Mouse (Mus musculus): ENCODE data around the gene Rhobtb1. TPM values are rescaled to one million over a fixed set of nuclear protein-coding genes. Genes with fewer than 3 reads are reported as not detected.

Gene Rhobtb1
- total and polyA plus RNA-seq, 2 experiments from 2014 or later: 29.9 to 38.4 TPM

GRCm38 (mm10) chr10:69313944-69314343 lies 162.7 kb downstream of the Rhobtb1 start:
- Histone ChIP-seq H3K9me3 (replicated peaks; ENCODE audit: control insufficient read depth, low read length) (no peaks in the 10 kb centered on the region), H3K9ac (replicated peaks; ENCODE audit: low read depth, low read length) (no peak overlapping the region), H3K4me2 (ENCODE audit: low read depth, low read length) (no peak overlapping the region), H3K4me1 (ENCODE audit: control insufficient read depth, insufficient read depth) (no peaks in the 10 kb centered on the region), H3K36me3 (replicated peaks; ENCODE audit: control insufficient read depth, insufficient read depth, low read length) (no peaks in the 10 kb centered on the region), H3K4me3 (ENCODE audit: low read depth, low read length) (no peak overlapping the region), H3K27me3 (ENCODE audit: control insufficient read depth, insufficient read depth, low read length) (no peaks in the 10 kb centered on the region), H3K27ac (ENCODE audit: low read depth) (no peak overlapping the region)
- TF ChIP-seq CTCF (IDR thresholded peaks at IDR 0.05; ENCODE audit: low read depth) (no peak), EP300 (IDR thresholded peaks at IDR 0.05; ENCODE audit: low read depth) (no peak)
- ATAC-seq (ENCODE audit: insufficient read depth, low read depth): no peak
- no peak for DNase-seq (ENCODE audit: low spot score)
- 71% methylated on average over 8 of the region's 8 CpGs for WGBS

GRCm38 (mm10) chr10:69318514-69318913 lies 167.3 kb downstream of the Rhobtb1 start:
- 85% methylated on average over 11 of the region's 11 CpGs for WGBS
- no peak for ATAC-seq (ENCODE audit: insufficient read depth, low read depth)
- no peaks in the 10 kb centered on the region for H3K9me3 ChIP-seq (replicated peaks; ENCODE audit: control insufficient read depth, low read length)
- no peaks in the 10 kb centered on the region for H3K36me3 ChIP-seq (replicated peaks; ENCODE audit: control insufficient read depth, insufficient read depth, low read length)
- H3K4me2 ChIP-seq (ENCODE audit: low read depth, low read length): no peak overlapping the region
- no peaks in the 10 kb centered on the region for H3K4me1 ChIP-seq (ENCODE audit: control insufficient read depth, insufficient read depth)
- no peak for TF ChIP-seq CTCF (IDR thresholded peaks at IDR 0.05; ENCODE audit: low read depth)
- TF ChIP-seq EP300 (IDR thresholded peaks at IDR 0.05; ENCODE audit: low read depth): no peak
- no peak overlapping the region for H3K27ac ChIP-seq (ENCODE audit: low read depth)
- H3K9ac ChIP-seq (replicated peaks; ENCODE audit: low read depth, low read length): no peak overlapping the region
- H3K27me3 ChIP-seq (ENCODE audit: control insufficient read depth, insufficient read depth, low read length): no peaks in the 10 kb centered on the region
- no peak overlapping the region for H3K4me3 ChIP-seq (ENCODE audit: low read depth, low read length)
- no peak for DNase-seq (ENCODE audit: low spot score)

- Histone ChIP-seq H3K9me3 (replicated peaks; ENCODE audit: control insufficient read depth, low read length) (no peaks in the 10 kb centered on the region), H3K36me3 (replicated peaks; ENCODE audit: control insufficient read depth, insufficient read depth, low read length) (no peaks in the 10 kb centered on the region), H3K9ac (replicated peaks; ENCODE audit: low read depth, low read length) (no peak overlapping the region), H3K4me1 (ENCODE audit: control insufficient read depth, insufficient read depth) (no peaks in the 10 kb centered on the region), H3K27me3 (ENCODE audit: control insufficient read depth, insufficient read depth, low read length) (no peaks in the 10 kb centered on the region), H3K4me2 (ENCODE audit: low read depth, low read length) (peak overlapping the region; percentile 46; the same call in 1 of the 2 replicates), H3K4me3 (ENCODE audit: low read depth, low read length) (peak overlapping the region; percentile 15; the same call in 1 of the 2 replicates), H3K27ac (ENCODE audit: low read depth) (no peak overlapping the region)
- peak; percentile 90 for DNase-seq (ENCODE audit: low spot score)
- no peak for TF ChIP-seq EP300 (IDR thresholded peaks at IDR 0.05; ENCODE audit: low read depth)
- peak; percentile 97 for TF ChIP-seq CTCF (IDR thresholded peaks at IDR 0.05; ENCODE audit: low read depth)
- WGBS: 40% methylated on average over 21 of the region's 21 CpGs
- ATAC-seq (ENCODE audit: insufficient read depth, low read depth): peak; percentile 77
Observed at GRCm38 (mm10) chr10:69320667-69321518, 169.7 kb downstream of the Rhobtb1 start.

- Histone ChIP-seq H3K36me3 (replicated peaks; ENCODE audit: control insufficient read depth, insufficient read depth, low read length) (no peaks in the 10 kb centered on the region), H3K9ac (replicated peaks; ENCODE audit: low read depth, low read length) (no peak overlapping the region), H3K4me1 (ENCODE audit: control insufficient read depth, insufficient read depth) (no peaks in the 10 kb centered on the region), H3K4me2 (ENCODE audit: low read depth, low read length) (peak overlapping the region; percentile 46; the same call in 1 of the 2 replicates), H3K27ac (ENCODE audit: low read depth) (no peak overlapping the region), H3K4me3 (ENCODE audit: low read depth, low read length) (peak overlapping the region; percentile 15; the same call in 1 of the 2 replicates), H3K27me3 (ENCODE audit: control insufficient read depth, insufficient read depth, low read length) (no peaks in the 10 kb centered on the region), H3K9me3 (replicated peaks; ENCODE audit: control insufficient read depth, low read length) (no peaks in the 10 kb centered on the region)
- DNase-seq (ENCODE audit: low spot score) (no peak), ATAC-seq (ENCODE audit: insufficient read depth, low read depth) (no peak)
- WGBS: 47% methylated on average over 15 of the region's 15 CpGs
- no peak for TF ChIP-seq CTCF (IDR thresholded peaks at IDR 0.05; ENCODE audit: low read depth)
- no peak for TF ChIP-seq EP300 (IDR thresholded peaks at IDR 0.05; ENCODE audit: low read depth)
Observed at GRCm38 (mm10) chr10:69321519-69322035, 170.3 kb downstream of the Rhobtb1 start.

DNA sequence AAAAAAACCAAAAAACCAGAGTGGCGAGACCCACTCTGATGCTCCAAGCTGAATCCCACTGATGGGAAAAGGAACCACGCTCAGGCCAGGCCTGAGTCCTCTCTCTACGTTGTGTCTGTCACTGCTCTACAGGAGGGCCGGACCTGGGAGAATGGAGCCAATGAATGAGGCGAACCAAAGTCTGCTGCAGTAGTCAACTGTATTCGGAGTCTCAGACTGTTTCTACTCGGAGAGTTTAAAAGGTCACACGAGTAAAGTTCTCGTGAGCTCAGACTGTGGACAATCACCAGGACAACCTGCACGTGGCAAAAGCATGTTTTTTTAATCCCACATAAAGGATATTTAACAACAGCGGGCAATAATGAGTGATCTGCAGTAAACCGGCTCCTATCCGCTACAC lies 172.8 kb downstream of the Rhobtb1 start:
- no peak overlapping the region for H3K4me3 ChIP-seq (ENCODE audit: low read depth, low read length)
- 79% methylated on average over 13 of the region's 13 CpGs for WGBS
- no peaks in the 10 kb centered on the region for H3K27me3 ChIP-seq (ENCODE audit: control insufficient read depth, insufficient read depth, low read length)
- no peaks in the 10 kb centered on the region for H3K4me1 ChIP-seq (ENCODE audit: control insufficient read depth, insufficient read depth)
- H3K27ac ChIP-seq (ENCODE audit: low read depth): no peak overlapping the region
- no peak for DNase-seq (ENCODE audit: low spot score)
- H3K9me3 ChIP-seq (replicated peaks; ENCODE audit: control insufficient read depth, low read length): no peaks in the 10 kb centered on the region
- TF ChIP-seq CTCF (IDR thresholded peaks at IDR 0.05; ENCODE audit: low read depth) (no peak), EP300 (IDR thresholded peaks at IDR 0.05; ENCODE audit: low read depth) (no peak)
- ATAC-seq (ENCODE audit: insufficient read depth, low read depth): no peak
- H3K9ac ChIP-seq (replicated peaks; ENCODE audit: low read depth, low read length): no peak overlapping the region
- no peaks in the 10 kb centered on the region for H3K36me3 ChIP-seq (replicated peaks; ENCODE audit: control insufficient read depth, insufficient read depth, low read length)
- no peak overlapping the region for H3K4me2 ChIP-seq (ENCODE audit: low read depth, low read length)
